Mouse (Mus musculus) midbrain, embryonic 13.5 days (tissue): ENCODE results near the gene Selp. TPM values are rescaled to one million over a fixed set of nuclear protein-coding genes. Genes with fewer than 3 reads are reported as not detected.

ENCODE experiments used
- ATAC-seq: fragments of 200-750 bp; cut with Nextera tagmentation; 2 replicates; pipeline ENCODE4 v1.8.0; 2017; ENCODE audit warnings: mild to moderate bottlenecking, moderate TSS enrichment, moderate library complexity
- H3K27ac ChIP-seq: fragments of 300-500 bp; sonication (generic); 2 replicates; pipeline ENCODE4 v1.5.1; 2015; ENCODE audit warnings: inconsistent platforms, mild to moderate bottlenecking, moderate library complexity
- H3K27me3 ChIP-seq: fragments of 300-500 bp; sonication (generic); 2 replicates; pipeline ENCODE4 v1.6.1; 2015; ENCODE audit warnings: mild to moderate bottlenecking, inconsistent platforms
- H3K36me3 ChIP-seq: fragments of 300-500 bp; sonication (generic); 2 replicates; pipeline ENCODE4 v1.6.1; 2015; ENCODE audit warnings: mild to moderate bottlenecking, inconsistent platforms
- H3K4me1 ChIP-seq: fragments of 300-500 bp; sonication (generic); replicated peaks from 2 replicates; pipeline ENCODE4 v1.6.1; 2015; ENCODE audit warnings: inconsistent platforms
- H3K4me2 ChIP-seq: fragments of 300-500 bp; sonication (generic); replicated peaks from 2 replicates; pipeline ENCODE4 v1.6.1; 2015; ENCODE audit warnings: moderate library complexity, mild to moderate bottlenecking, inconsistent platforms
- H3K4me3 ChIP-seq: fragments of 300-500 bp; sonication (generic); replicated peaks from 2 replicates; pipeline ENCODE4 v1.5.1; 2015; ENCODE audit warnings: mild to moderate bottlenecking, inconsistent platforms
- H3K9ac ChIP-seq: fragments of 300-500 bp; sonication (generic); replicated peaks from 2 replicates; pipeline ENCODE4 v1.6.1; 2015; ENCODE audit warnings: mild to moderate bottlenecking, inconsistent platforms
- H3K9me3 ChIP-seq: fragments of 300-500 bp; sonication (generic); 2 replicates; pipeline ENCODE4 v1.6.1; 2016; ENCODE audit warnings: mild to moderate bottlenecking, inconsistent platforms
- WGBS: fragments of 180-500 bp; shearing (Covaris S2); methylation state at CpG from one replicate; pipeline ENCODE4 v1.1.7; 2015; 5-methylcytosine and 5-hydroxymethylcytosine counted together
- polyA plus RNA-seq: library from polyadenylated mRNA; unstranded; fragments of >200 nt; fragmentation: Nextera tagmentation; extraction: Ambion mirVana; gene quantifications from 2 replicates; pipeline ENCODE4 v1.2.1, GENCODE M21; 2015

Gene Selp
- polyA plus RNA-seq, 1 experiment from 2014 or later, result 0.04 TPM

GRCm38 (mm10) chr1:164152836-164153235 lies 37.8 kb downstream of the Selp start:
- H3K4me3 ChIP-seq, result no peak overlapping the region
- no peaks in the 10 kb centered on the region for H3K36me3 ChIP-seq
- H3K27me3 ChIP-seq, result no peaks in the 10 kb centered on the region
- H3K4me2 ChIP-seq, result no peak overlapping the region
- no peaks in the 10 kb centered on the region for H3K9me3 ChIP-seq
- ATAC-seq, result no peak
- H3K4me1 ChIP-seq, result 0 out of 2 replicates have a peak, but pooled peaks cover 5% of the 10 kb centered on the region
- no peak overlapping the region for H3K9ac ChIP-seq
- H3K27ac ChIP-seq, result no peak overlapping the region
- WGBS, result 91% methylated on average over 5 of the region's 5 CpGs

GRCm38 (mm10) chr1:164154983-164155382 lies 39.9 kb downstream of the Selp start:
- H3K27me3 ChIP-seq, result no peaks in the 10 kb centered on the region
- no peak overlapping the region for H3K9ac ChIP-seq
- H3K4me1 ChIP-seq, result 0 out of 2 replicates have a peak, but pooled peaks cover 5% of the 10 kb centered on the region
- H3K36me3 ChIP-seq, result no peaks in the 10 kb centered on the region
- no peak overlapping the region for H3K4me3 ChIP-seq
- H3K27ac ChIP-seq, result no peak overlapping the region
- no peak for ATAC-seq
- WGBS, result 86% methylated on average over 3 of the region's 3 CpGs
- no peaks in the 10 kb centered on the region for H3K9me3 ChIP-seq
- no peak overlapping the region for H3K4me2 ChIP-seq

DNA sequence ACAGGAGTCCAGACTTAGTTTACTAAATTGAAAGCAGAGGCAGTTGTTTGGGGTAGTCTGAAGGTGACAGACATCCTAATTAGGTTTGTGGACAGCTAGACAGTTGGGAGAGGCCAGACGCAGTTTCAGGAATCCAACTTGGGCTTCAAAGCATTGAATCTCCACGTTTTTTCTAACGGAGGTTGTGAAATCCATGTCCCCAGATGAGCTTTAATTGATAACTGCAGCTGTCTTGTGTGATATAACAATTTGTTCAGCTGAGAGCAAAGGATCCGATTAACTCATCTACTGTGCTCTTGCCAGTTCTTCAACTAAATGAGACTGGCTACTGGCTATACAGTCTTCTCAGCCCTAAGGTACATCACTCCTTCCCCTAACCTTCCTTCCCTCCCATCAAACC lies 43.5 kb downstream of the Selp start:
- Histone ChIP-seq H3K4me1 (no peaks in the 10 kb centered on the region), H3K36me3 (no peaks in the 10 kb centered on the region), H3K27ac (no peak overlapping the region), H3K27me3 (no peaks in the 10 kb centered on the region), H3K4me3 (no peak overlapping the region), H3K9me3 (no peaks in the 10 kb centered on the region), H3K4me2 (no peak overlapping the region), H3K9ac (no peak overlapping the region)
- WGBS, result 78% methylated on average over 4 of the region's 4 CpGs
- no peak for ATAC-seq

DNA sequence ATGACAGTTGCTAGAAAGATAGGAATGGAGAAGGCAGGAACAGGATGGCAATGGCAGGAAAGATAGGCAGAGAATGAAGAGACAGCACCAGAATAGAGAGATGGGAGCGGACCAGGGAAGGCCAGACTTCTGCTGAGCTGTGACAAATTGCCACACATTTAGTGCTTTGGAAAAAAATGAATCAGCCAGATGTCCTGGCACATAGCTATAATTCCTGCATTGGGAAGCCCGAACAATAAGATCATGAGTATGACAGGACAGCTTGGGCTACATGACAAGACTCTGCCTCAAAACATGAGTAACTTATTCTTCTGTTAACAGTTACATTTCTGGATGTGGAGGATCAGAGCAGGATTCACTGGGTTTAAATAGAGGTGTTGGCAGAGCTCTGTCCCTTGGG lies 44.7 kb downstream of the Selp start:
- no peaks in the 10 kb centered on the region for H3K27me3 ChIP-seq
- no peak overlapping the region for H3K27ac ChIP-seq
- H3K4me2 ChIP-seq, result no peak overlapping the region
- no peak overlapping the region for H3K9ac ChIP-seq
- H3K4me1 ChIP-seq, result no peaks in the 10 kb centered on the region
- no peaks in the 10 kb centered on the region for H3K36me3 ChIP-seq
- H3K4me3 ChIP-seq, result no peak overlapping the region
- WGBS, result 90% methylated on average over 2 of the region's 2 CpGs
- ATAC-seq, result no peak
- H3K9me3 ChIP-seq, result no peaks in the 10 kb centered on the region

- H3K27ac ChIP-seq, result no peak overlapping the region
- ATAC-seq, result no peak
- H3K9ac ChIP-seq, result no peak overlapping the region
- WGBS, result 88% methylated on average over 5 of the region's 5 CpGs
- no peak overlapping the region for H3K4me2 ChIP-seq
- no peaks in the 10 kb centered on the region for H3K9me3 ChIP-seq
- no peak overlapping the region for H3K4me3 ChIP-seq
- no peaks in the 10 kb centered on the region for H3K27me3 ChIP-seq
- H3K36me3 ChIP-seq, result no peaks in the 10 kb centered on the region
- no peaks in the 10 kb centered on the region for H3K4me1 ChIP-seq
Measured at GRCm38 (mm10) chr1:164162745-164163144, 47.7 kb downstream of the Selp start.

- no peak for ATAC-seq
Measured at GRCm38 (mm10) chr1:164168818-164169217, 53.8 kb downstream of the Selp start.

GRCm38 (mm10) chr1:164170434-164170833 lies 55.4 kb downstream of the Selp start:
- H3K9ac ChIP-seq, result no peak overlapping the region
- no peak overlapping the region for H3K4me2 ChIP-seq
- H3K36me3 ChIP-seq, result no peaks in the 10 kb centered on the region
- no peaks in the 10 kb centered on the region for H3K9me3 ChIP-seq
- no peaks in the 10 kb centered on the region for H3K27me3 ChIP-seq
- no peak overlapping the region for H3K4me3 ChIP-seq
- 89% methylated on average over 2 of the region's 2 CpGs for WGBS
- no peak overlapping the region for H3K27ac ChIP-seq
- ATAC-seq, result no peak
- no peaks in the 10 kb centered on the region for H3K4me1 ChIP-seq

More at GRCm38 (mm10) chr1:164168818-164169217, 53.8 kb downstream of the Selp start:
- Histone ChIP-seq H3K4me2 (no peak overlapping the region), H3K4me1 (no peaks in the 10 kb centered on the region), H3K27ac (no peak overlapping the region), H3K27me3 (no peaks in the 10 kb centered on the region), H3K9me3 (no peaks in the 10 kb centered on the region), H3K4me3 (no peak overlapping the region), H3K36me3 (no peaks in the 10 kb centered on the region), H3K9ac (no peak overlapping the region)
- 80% methylated on average over 4 of the region's 4 CpGs for WGBS

DNA sequence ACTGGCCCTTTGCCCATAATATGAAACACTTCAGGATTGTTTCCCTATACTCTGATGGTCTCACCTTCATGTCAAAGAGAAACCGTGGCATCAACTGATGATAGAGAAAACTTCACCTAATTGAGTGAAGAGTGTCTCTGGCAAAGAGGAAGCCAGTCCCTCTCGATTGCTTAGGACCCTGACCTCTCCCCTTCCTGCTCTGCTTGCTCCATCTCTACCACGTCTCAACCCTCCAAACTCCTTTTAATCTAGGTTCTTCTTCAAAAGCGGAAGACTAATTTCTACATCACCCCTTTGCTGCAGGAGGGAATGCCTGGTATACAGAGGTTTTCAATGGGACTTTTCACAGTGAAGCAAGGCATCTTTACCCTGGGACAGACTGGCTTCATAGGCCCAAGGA lies 58.1 kb downstream of the Selp start:
- WGBS, result 85% methylated on average over 4 of the region's 4 CpGs
- H3K9me3 ChIP-seq, result no peaks in the 10 kb centered on the region

DNA sequence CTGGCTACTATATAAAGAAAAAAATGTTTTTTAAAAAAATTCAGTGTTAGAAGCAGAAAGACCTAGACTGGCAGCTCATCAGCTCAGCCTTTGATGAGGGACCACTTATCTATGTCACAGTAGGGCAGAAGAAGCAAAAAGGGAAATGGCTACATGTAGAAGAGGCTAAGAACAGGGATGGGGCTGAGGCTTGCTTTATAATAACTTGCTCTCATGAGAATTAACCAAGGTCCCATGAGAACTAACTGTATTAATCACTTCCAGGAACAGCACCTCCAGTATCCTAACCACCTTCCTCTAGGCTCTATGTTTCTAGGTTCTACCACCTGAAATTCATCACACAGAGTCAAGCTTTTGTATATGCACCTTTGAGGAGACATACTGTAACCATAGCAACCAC lies 61.8 kb downstream of the Selp start:
- Histone ChIP-seq H3K4me3 (no peak overlapping the region), H3K9me3 (no peaks in the 10 kb centered on the region)
- no peak for ATAC-seq

More for the DNA sequence above, 58.1 kb downstream of the Selp start:
- Histone ChIP-seq H3K9ac (no peak overlapping the region), H3K27ac (no peak overlapping the region), H3K4me2 (no peak overlapping the region), H3K4me3 (no peak overlapping the region), H3K27me3 (no peaks in the 10 kb centered on the region), H3K36me3 (no peaks in the 10 kb centered on the region), H3K4me1 (no peaks in the 10 kb centered on the region)
- no peak for ATAC-seq

GRCm38 (mm10) chr1:164178429-164178828 lies 63.4 kb downstream of the Selp start:
- H3K4me2 ChIP-seq, result no peak overlapping the region
- WGBS, result 60% methylated on average over 6 of the region's 6 CpGs
- 0 out of 2 replicates have a peak, but pooled peaks cover 5% of the 10 kb centered on the region for H3K27me3 ChIP-seq
- ATAC-seq, result no peak
- H3K4me3 ChIP-seq, result no peak overlapping the region
- no peaks in the 10 kb centered on the region for H3K4me1 ChIP-seq
- no peaks in the 10 kb centered on the region for H3K36me3 ChIP-seq
- no peak overlapping the region for H3K27ac ChIP-seq
- no peaks in the 10 kb centered on the region for H3K9me3 ChIP-seq
- H3K9ac ChIP-seq, result no peak overlapping the region

More for the DNA sequence above, 61.8 kb downstream of the Selp start:
- Histone ChIP-seq H3K36me3 (no peaks in the 10 kb centered on the region), H3K27ac (no peak overlapping the region), H3K4me1 (no peaks in the 10 kb centered on the region), H3K4me2 (no peak overlapping the region), H3K9ac (no peak overlapping the region), H3K27me3 (no peaks in the 10 kb centered on the region)

DNA sequence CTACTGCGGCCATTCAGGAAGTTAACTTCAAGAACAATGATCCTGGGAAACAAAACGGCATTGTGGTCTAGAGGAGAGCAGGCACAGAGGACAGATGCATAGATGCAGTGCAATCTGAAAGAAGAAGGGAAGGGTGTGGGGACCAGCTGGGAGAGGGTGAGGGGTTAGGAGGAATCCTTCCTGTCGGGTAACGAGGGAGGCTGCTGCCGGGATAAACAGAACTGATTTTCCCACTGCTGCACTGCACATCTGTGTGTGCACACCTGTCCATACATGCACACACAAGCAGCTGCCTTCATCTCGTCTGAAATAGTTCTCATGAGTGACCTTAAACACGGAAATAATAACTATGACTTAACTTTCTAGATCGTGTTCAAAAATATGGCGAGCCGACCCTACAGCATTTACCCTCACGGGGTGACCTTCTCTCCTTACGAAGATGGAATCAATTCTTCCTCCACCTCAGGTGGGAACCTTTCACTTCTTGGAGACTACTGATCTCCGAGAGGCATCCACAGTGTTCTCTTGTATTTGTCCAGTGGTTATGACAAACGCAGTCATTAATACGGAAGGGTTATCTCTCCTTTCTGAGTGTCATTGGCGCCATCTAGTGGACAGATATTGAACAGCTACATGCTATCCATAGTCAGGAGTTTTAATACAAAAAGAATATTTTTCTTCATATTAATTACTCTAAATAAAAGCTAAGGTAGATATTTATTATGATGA lies 69.2 kb downstream of the Selp start:
- H3K27ac ChIP-seq, result no peak overlapping the region
- H3K27me3 ChIP-seq, result 0 out of 2 replicates have a peak, but pooled peaks cover 5% of the 10 kb centered on the region
- WGBS, result 48% methylated on average over 16 of the region's 16 CpGs
- H3K4me3 ChIP-seq, result peak overlapping the region; percentile 16; the same call in 1 of the 2 replicates
- H3K36me3 ChIP-seq, result no peaks in the 10 kb centered on the region
- peaks cover 3% of the 10 kb centered on the region; the same call in 1 of the 2 replicates for H3K4me1 ChIP-seq
- H3K9ac ChIP-seq, result no peak overlapping the region; the same call in 1 of the 2 replicates
- peak; percentile 83 for ATAC-seq
- peak overlapping the region; percentile 39 for H3K4me2 ChIP-seq
- H3K9me3 ChIP-seq, result no peaks in the 10 kb centered on the region

GRCm38 (mm10) chr1:164184871-164185223 lies 69.8 kb downstream of the Selp start:
- peak; percentile 5; the same call in 1 of the 2 replicates for ATAC-seq
- H3K4me2 ChIP-seq, result no peak overlapping the region
- no peaks in the 10 kb centered on the region for H3K36me3 ChIP-seq
- H3K4me3 ChIP-seq, result no peak overlapping the region
- H3K9ac ChIP-seq, result no peak overlapping the region
- 47% methylated on average over 8 of the region's 8 CpGs for WGBS
- 0 out of 2 replicates have a peak, but pooled peaks cover 5% of the 10 kb centered on the region for H3K27me3 ChIP-seq
- peaks cover 3% of the 10 kb centered on the region; the same call in 1 of the 2 replicates for H3K4me1 ChIP-seq
- no peak overlapping the region for H3K27ac ChIP-seq
- no peaks in the 10 kb centered on the region for H3K9me3 ChIP-seq
